Mouse (Mus musculus): Measurements from ENCODE around the gene Thoc2. TPM values are rescaled to one million over a fixed set of nuclear protein-coding genes. Genes with fewer than 3 reads are reported as not detected.
"Not testable (repeated sequence)": the region's sequence is repeated elsewhere in the genome, so short reads cannot be mapped to it uniquely, and the experiment has no call there.

Gene Thoc2
- polyA plus RNA-seq (2012) = 0.42 and 0.63 TPM in 2 replicates

DNA sequence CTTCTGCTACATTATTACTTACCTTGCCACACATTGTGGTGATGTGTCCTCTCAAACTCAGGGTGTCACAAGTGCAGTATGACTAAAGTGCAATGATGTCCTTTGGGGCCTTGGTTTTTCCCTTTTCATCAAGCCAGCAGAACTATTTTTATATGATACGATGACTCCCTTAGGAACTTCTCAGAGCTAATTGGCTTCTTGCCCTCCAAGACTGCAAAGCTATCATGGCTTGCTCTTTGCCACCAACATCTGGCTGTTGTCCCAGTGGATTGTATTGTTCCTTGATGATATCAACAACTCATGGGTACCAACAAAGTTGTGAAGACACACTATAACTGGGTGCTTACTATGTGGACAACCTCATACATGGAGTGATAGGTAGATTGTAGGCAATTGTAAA lies at the start of gene Thoc2:
Gene Thoc2 (minus strand): TSS at position 101 of the 400 bp plus-strand sequence.
- no peak for TF ChIP-seq GATA1 (IDR thresholded peaks at IDR 0.05; ENCODE audit: low read length)
- no peak for TF ChIP-seq TAL1 (IDR thresholded peaks at IDR 0.05; ENCODE audit: low read length)
- Histone ChIP-seq H3K36me3 (ENCODE audit: control insufficient read depth) (no peaks in the 10 kb centered on the region), H3K27me3 (ENCODE audit: control insufficient read depth) (peaks cover 2% of the 10 kb centered on the region; the same call in 1 of the 2 replicates), H3K9me3 (ENCODE audit: control insufficient read depth, low read length) (no peaks in the 10 kb centered on the region), H3K4me1 (ENCODE audit: control insufficient read depth) (no peaks in the 10 kb centered on the region), H3K4me3 (replicated peaks) (no peak within 1 kb of the TSS)

DNA sequence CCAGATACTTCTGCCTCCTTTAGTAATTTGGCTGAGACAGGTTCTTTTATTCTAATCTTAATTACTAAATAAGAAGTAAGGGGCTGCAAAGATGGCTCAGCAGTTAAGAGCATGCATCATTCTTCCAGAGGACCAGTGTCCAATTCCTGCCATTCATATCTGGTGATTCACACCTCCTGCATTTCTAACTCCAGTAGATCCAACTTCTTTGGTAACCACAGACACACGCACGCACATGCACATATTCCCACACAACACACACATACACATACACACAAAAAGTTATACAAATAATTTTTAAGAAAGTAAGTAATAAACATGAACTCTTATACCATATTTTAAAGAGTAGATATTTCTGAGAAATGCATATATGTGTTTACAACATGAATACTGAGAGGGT lies 49.6 kb upstream of the Thoc2 start:
- TF ChIP-seq GATA1 (IDR thresholded peaks at IDR 0.05; ENCODE audit: low read length) = no peak
- TF ChIP-seq TAL1 (IDR thresholded peaks at IDR 0.05; ENCODE audit: low read length) = no peak

DNA sequence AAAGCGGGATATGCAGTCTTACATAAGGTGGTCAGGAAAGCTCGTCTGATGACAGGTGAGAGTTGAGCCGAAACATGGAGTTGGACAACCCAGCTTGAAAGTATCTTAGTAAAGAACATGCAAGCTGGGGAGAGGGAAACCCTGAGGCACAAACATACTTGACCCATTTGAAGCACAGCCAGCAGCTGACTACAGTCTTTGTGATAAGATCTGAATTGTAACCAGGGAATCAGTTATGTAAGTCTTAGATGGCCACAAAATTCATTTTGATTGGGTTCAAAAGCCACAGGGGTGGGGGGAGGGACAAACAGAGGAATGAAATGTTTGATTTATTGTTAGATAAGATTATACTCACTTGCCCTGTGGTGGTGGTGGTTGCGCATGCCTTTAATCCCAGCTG lies 48.9 kb upstream of the Thoc2 start:
- Histone ChIP-seq H3K27me3 (ENCODE audit: control insufficient read depth) (no peaks in the 10 kb centered on the region), H3K36me3 (ENCODE audit: control insufficient read depth) (no peaks in the 10 kb centered on the region), H3K4me1 (ENCODE audit: control insufficient read depth) (no peaks in the 10 kb centered on the region), H3K9me3 (ENCODE audit: control insufficient read depth, low read length) (no peaks in the 10 kb centered on the region), H3K4me3 (replicated peaks) (no peak overlapping the region)
- TF ChIP-seq GATA1 (IDR thresholded peaks at IDR 0.05; ENCODE audit: low read length) (no peak), TAL1 (IDR thresholded peaks at IDR 0.05; ENCODE audit: low read length) (no peak)

More for the DNA sequence above, 49.6 kb upstream of the Thoc2 start:
- Histone ChIP-seq H3K36me3 (ENCODE audit: control insufficient read depth) (no peaks in the 10 kb centered on the region), H3K27me3 (ENCODE audit: control insufficient read depth) (no peaks in the 10 kb centered on the region), H3K4me1 (ENCODE audit: control insufficient read depth) (no peaks in the 10 kb centered on the region), H3K9me3 (ENCODE audit: control insufficient read depth, low read length) (no peaks in the 10 kb centered on the region), H3K4me3 (replicated peaks) (no peak overlapping the region)

DNA sequence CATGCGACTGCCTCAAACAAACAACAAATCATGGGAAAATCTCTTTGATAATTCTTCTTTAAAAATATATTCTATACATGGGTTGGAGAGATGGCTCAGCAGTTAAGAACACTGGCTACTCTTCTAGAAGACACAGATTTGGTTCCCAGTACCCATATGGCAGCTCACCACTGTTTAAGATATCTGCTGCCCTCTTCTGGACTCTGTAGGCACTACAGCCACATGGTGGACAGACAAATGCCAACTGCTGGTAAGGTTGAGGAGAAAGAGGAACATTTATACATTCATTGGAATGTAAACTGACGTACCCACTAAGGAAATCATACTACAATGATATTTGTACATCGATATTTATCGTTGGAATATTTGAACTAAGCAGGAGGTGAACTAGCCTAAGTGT lies 36.7 kb upstream of the Thoc2 start:
- Histone ChIP-seq H3K4me3 (replicated peaks) (no peak overlapping the region), H3K4me1 (ENCODE audit: control insufficient read depth) (peaks cover 5% of the 10 kb centered on the region; the same call in 1 of the 2 replicates), H3K27me3 (ENCODE audit: control insufficient read depth) (no peaks in the 10 kb centered on the region), H3K9me3 (ENCODE audit: control insufficient read depth, low read length) (no peaks in the 10 kb centered on the region), H3K36me3 (ENCODE audit: control insufficient read depth) (no peaks in the 10 kb centered on the region)
- TF ChIP-seq TAL1 (IDR thresholded peaks at IDR 0.05; ENCODE audit: low read length) (no peak), GATA1 (IDR thresholded peaks at IDR 0.05; ENCODE audit: low read length) (no peak)

DNA sequence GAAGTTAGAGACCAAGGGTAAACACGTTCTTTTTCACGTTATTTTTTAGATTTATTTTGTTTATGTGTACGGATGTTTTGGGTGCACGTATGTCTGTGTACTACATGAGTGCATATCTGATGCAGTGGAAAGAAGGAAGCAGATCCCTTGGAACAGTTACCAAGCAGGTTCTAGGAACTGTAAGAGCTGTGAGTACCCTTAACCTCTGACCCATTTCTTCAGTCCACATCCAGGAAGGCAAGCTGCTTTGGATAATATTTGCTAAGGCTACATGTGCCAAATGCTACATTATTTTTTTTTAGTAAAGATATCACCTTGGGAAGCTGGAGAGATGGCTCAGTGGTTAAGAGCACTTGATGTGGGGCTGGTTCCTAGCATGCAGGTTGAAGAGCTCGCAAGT lies 21.4 kb upstream of the Thoc2 start:
- H3K4me1 ChIP-seq (ENCODE audit: control insufficient read depth) = peaks cover 2% of the 10 kb centered on the region
- no peaks in the 10 kb centered on the region for H3K36me3 ChIP-seq (ENCODE audit: control insufficient read depth)

DNA sequence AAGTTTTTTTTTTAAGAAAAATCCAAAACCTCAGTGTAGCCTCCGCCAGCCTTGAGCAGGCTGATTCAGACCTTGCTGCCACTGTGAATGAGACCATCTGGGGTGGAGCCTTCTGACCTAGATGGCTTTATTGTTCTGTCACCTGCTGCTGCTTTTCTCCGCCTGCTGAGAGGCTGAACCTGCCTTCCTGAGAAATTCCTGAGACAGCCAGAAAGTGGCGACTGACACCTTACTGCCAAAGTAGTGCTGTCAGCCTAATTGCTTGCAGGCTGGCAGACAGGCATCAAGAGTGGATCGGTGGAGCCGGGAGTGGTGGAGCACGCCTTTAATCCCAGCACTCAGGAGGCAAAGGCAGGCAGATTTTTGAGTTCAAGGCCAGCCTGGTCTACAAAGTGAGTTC lies 11.3 kb upstream of the Thoc2 start:
- H3K27me3 ChIP-seq (ENCODE audit: control insufficient read depth); H3K4me1 ChIP-seq (ENCODE audit: control insufficient read depth); H3K4me3 ChIP-seq (replicated peaks); H3K9me3 ChIP-seq (ENCODE audit: control insufficient read depth, low read length); H3K36me3 ChIP-seq (ENCODE audit: control insufficient read depth): not testable (repeated sequence)

More for the DNA sequence above, 21.4 kb upstream of the Thoc2 start:
- TF ChIP-seq TAL1 (IDR thresholded peaks at IDR 0.05; ENCODE audit: low read length) (no peak), GATA1 (IDR thresholded peaks at IDR 0.05; ENCODE audit: low read length) (no peak)
- H3K4me3 ChIP-seq (replicated peaks) = no peak overlapping the region
- no peaks in the 10 kb centered on the region for H3K9me3 ChIP-seq (ENCODE audit: control insufficient read depth, low read length)
- no peaks in the 10 kb centered on the region for H3K27me3 ChIP-seq (ENCODE audit: control insufficient read depth)

DNA sequence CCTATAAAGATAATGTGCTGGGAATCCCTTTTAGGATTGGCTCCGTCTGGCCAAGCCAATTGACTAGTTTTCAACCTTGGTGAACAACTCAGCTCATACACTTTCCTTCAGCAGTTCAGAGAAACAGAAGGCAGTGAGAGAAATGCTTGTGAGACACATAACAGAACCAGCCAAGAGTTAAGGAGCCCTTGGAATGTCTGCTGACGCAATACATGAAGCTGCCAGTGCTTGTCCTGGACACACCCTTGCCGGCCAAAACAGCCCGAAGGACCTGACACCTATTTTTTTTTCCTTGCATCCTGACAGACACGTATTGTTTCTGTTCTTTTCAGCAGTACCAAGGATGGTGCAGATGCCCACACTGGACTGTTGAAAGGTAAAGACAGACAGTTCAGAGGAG lies 4.2 kb upstream of the Thoc2 start:
- no peaks in the 10 kb centered on the region for H3K4me1 ChIP-seq (ENCODE audit: control insufficient read depth)
- H3K4me3 ChIP-seq (replicated peaks) = no peak overlapping the region
- no peaks in the 10 kb centered on the region for H3K27me3 ChIP-seq (ENCODE audit: control insufficient read depth)
- TF ChIP-seq GATA1 (IDR thresholded peaks at IDR 0.05; ENCODE audit: low read length) (no peak), TAL1 (IDR thresholded peaks at IDR 0.05; ENCODE audit: low read length) (no peak)
- H3K36me3 ChIP-seq (ENCODE audit: control insufficient read depth) = no peaks in the 10 kb centered on the region
- no peaks in the 10 kb centered on the region for H3K9me3 ChIP-seq (ENCODE audit: control insufficient read depth, low read length)

DNA sequence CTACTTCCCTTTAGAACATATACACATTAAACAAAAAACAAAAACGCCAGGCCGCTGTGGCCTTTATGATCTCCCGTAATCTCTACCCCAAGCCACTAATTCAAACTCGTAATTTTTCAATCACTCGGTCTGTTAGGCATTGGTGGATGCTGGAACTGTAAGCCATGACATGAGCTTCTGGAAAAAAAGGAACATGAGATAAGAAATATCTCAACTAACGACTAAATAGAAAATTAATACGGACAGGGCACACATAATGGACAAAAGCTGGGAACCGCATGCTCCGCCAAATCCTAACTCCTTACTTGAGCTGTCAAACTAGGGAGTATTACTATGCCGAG lies 8.4 kb downstream of the Thoc2 start:
- Histone ChIP-seq H3K4me1 (ENCODE audit: control insufficient read depth) (peaks cover 24% of the 10 kb centered on the region), H3K27me3 (ENCODE audit: control insufficient read depth) (peaks cover 4% of the 10 kb centered on the region; the same call in 1 of the 2 replicates), H3K4me3 (replicated peaks) (peak overlapping the region; percentile 90), H3K9me3 (ENCODE audit: control insufficient read depth, low read length) (peaks cover 7% of the 10 kb centered on the region), H3K36me3 (ENCODE audit: control insufficient read depth) (peaks cover 4% of the 10 kb centered on the region)
- TF ChIP-seq GATA1 (IDR thresholded peaks at IDR 0.05; ENCODE audit: low read length) = no peak

DNA sequence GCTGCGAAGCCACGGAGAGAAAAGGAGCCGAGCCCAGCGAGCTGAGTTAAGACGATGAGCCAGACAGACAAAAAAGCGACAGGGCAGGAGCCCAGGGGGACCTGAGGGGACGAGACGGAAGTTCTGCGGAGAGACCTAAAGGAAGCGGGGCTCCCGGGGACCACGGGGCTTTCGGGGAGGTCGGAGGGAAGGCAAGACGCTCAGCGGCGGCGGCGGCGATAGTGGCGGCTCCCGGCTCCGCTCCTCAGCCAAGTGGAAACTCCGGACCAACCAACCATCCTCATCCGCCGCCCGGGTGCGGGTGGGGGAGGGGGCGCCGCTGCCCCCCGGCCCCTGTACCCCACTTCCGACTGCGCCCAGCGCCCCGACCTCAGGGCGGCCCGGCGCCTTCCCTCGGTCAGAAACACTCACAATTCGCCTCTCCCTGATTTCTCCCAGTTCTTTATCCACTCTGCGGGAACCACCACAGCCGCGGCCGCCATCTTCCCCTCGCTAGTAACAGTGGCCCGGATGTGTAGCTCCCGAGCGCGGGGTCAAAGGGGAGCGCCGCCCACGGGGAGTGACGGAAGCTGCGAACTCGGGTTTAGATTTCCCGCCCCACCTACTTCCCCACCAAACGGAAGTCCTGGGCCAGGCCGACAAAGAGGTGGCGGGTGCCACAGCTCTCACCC lies 8.9 kb downstream of the Thoc2 start:
- peak overlapping the region; percentile 90 for H3K4me3 ChIP-seq (replicated peaks)
- TF ChIP-seq TAL1 (IDR thresholded peaks at IDR 0.05; ENCODE audit: low read length) = no peak
- no peak for TF ChIP-seq GATA1 (IDR thresholded peaks at IDR 0.05; ENCODE audit: low read length)
- H3K27me3 ChIP-seq (ENCODE audit: control insufficient read depth) = peaks cover 2% of the 10 kb centered on the region; the same call in 1 of the 2 replicates
- peaks cover 26% of the 10 kb centered on the region for H3K4me1 ChIP-seq (ENCODE audit: control insufficient read depth)
- peaks cover 7% of the 10 kb centered on the region for H3K9me3 ChIP-seq (ENCODE audit: control insufficient read depth, low read length)
- peaks cover 4% of the 10 kb centered on the region for H3K36me3 ChIP-seq (ENCODE audit: control insufficient read depth)

DNA sequence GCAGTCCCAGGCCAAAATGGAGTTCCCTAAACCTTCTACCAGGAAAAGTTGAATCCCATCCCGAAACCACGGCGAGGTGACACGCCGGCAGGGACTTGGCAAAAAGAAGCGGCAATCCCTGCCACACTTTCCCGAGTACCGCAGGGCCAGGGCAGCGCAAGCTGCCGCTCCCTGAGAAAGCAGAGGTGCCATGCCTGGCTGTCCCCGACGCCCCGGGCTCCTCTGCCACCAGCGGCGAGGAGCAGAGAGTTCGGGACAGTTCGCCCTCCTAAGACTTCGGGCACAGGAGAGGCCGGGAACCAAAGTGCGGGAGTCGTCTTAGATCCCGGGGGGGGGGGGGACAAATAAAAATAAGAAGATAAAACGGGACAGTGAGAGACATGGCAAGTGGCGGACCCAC lies 9.5 kb downstream of the Thoc2 start:
- Histone ChIP-seq H3K4me3 (replicated peaks) (peak overlapping the region; percentile 90), H3K4me1 (ENCODE audit: control insufficient read depth) (peaks cover 30% of the 10 kb centered on the region), H3K36me3 (ENCODE audit: control insufficient read depth) (peaks cover 4% of the 10 kb centered on the region), H3K27me3 (ENCODE audit: control insufficient read depth) (peaks cover 2% of the 10 kb centered on the region; the same call in 1 of the 2 replicates), H3K9me3 (ENCODE audit: control insufficient read depth, low read length) (peaks cover 7% of the 10 kb centered on the region)
- TF ChIP-seq GATA1 (IDR thresholded peaks at IDR 0.05; ENCODE audit: low read length) (no peak), TAL1 (IDR thresholded peaks at IDR 0.05; ENCODE audit: low read length) (no peak)

All from erythroblast, embryonic 14.5 days (primary cell).